Mouse (Mus musculus): ENCODE results near the gene Tmeff2. TPM values are rescaled to one million over a fixed set of nuclear protein-coding genes. Genes with fewer than 3 reads are reported as not detected.

Tmeff2 gene
- polyA plus RNA-seq, 1 experiment from 2014 or later: 87.2 TPM

DNA sequence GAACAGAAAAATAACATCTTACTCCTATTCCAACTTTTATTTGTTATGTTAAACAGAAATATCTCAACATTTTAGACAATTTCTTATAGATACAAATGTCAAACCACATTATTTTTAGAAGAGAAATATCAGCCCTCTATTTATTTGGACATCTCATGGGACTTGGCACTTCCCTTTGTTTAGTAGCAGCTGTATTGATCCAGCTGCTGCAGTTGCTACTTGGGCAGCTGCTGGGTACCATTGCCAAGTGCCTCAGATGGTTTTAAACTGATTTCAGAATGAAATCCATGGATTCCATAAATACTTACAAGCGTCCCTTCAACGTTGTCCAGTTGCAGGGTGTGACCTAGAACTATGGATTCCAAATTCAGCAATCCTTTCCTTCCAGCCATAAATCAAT, 70.4 kb downstream of the Tmeff2 start:
- 71% methylated on average over 2 of the region's 2 CpGs for WGBS
- H3K27me3 ChIP-seq (ENCODE audit: control insufficient read depth, insufficient read depth, low read depth, low read length): no peaks in the 10 kb centered on the region
- no peaks in the 10 kb centered on the region for H3K4me1 ChIP-seq (ENCODE audit: control insufficient read depth, insufficient read depth, low read length)
- ATAC-seq: no peak
- no peak overlapping the region for H3K9ac ChIP-seq (ENCODE audit: low read depth, low read length)
- no peaks in the 10 kb centered on the region for H3K9me3 ChIP-seq (replicated peaks; ENCODE audit: control insufficient read depth, low read length, poor library complexity, severe bottlenecking)
- H3K27ac ChIP-seq (ENCODE audit: low read length): no peak overlapping the region
- H3K36me3 ChIP-seq (ENCODE audit: control insufficient read depth, insufficient read depth, low read length): 0 out of 2 replicates have a peak, but pooled peaks cover 2% of the 10 kb centered on the region
- H3K4me2 ChIP-seq (ENCODE audit: low read length): no peak overlapping the region
- no peak overlapping the region for H3K4me3 ChIP-seq (ENCODE audit: low read depth, low read length)

DNA sequence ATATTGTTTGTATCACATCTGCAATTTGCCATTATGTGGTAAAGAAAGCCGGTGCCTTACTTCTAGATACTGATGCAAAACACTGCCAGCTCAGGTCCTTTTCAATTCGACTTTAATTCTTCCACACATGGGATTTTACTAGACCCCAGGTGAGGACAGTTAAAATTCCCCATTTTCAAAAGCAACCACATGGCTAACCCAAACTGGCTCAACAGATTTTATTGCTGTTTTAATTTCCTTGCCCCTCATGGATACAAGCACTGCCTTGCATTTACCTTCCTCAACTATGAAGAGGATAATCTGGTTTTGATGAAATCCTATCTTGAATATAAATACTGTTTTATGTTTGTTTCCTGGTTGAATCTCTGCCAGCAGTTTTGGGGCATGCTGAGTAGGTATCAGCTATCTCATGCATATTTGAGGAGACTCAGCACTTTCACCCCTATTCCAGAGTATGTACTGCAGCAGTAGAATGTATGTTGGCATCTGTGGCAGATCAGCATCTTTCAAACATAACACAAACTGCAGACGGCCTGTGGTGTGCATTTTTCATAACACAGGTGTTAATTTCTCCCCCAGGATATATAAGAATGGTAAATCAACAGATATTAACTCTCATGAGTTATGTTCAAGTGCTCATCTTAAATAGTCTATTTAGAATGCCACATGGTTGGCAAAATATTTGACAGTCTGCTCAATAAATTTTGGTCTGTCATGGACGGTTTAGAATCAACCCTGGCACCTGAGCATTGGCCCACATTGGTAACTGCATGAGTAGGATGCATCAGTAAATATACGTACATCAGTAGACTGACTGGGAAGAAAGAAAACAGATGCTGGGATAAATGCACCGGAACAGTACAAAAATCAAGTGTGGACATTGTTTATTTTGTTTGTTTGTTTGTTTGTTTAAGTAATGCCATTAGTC, 72.3 kb downstream of the Tmeff2 start:
- WGBS: 85% methylated on average over 6 of the region's 6 CpGs
- Histone ChIP-seq H3K9ac (ENCODE audit: low read depth, low read length) (no peak overlapping the region), H3K4me1 (ENCODE audit: control insufficient read depth, insufficient read depth, low read length) (no peaks in the 10 kb centered on the region), H3K4me3 (ENCODE audit: low read depth, low read length) (no peak overlapping the region), H3K27me3 (ENCODE audit: control insufficient read depth, insufficient read depth, low read depth, low read length) (no peaks in the 10 kb centered on the region), H3K36me3 (ENCODE audit: control insufficient read depth, insufficient read depth, low read length) (0 out of 2 replicates have a peak, but pooled peaks cover 2% of the 10 kb centered on the region), H3K4me2 (ENCODE audit: low read length) (no peak overlapping the region), H3K27ac (ENCODE audit: low read length) (no peak overlapping the region), H3K9me3 (replicated peaks; ENCODE audit: control insufficient read depth, low read length, poor library complexity, severe bottlenecking) (no peaks in the 10 kb centered on the region)
- no peak for ATAC-seq

DNA sequence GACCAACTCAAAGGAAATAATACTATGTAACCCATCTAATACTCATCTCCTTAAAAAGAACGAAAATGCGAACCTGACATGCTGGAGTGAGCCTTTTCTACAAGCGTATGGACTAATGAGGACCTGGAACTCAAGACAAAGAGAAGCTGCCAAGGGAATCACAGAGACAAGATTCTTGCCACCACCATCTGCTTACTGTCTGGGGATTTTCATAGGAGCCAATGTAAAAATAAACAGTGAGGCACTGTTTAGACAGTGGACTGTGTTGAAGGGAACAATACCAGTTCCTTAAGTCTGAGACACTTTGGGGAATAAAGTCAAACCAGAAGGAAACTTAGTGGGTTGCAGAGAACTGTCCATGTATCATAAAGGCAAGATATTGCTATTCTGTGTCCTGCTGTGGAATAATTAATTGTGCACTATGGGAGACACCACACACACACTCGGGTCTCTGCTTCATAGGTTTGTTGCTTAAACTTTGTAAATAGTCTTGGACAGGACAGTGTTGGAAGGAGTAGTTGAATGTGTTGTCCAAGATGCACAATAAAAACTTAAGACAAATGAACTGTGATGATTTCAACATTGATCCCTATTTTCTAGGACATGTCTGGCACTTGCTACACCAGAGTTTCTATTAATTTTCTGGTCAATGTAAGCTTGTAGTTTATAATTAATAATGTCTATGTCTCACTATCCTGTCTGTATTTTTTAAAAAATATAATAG, 79.1 kb downstream of the Tmeff2 start:
- no peaks in the 10 kb centered on the region for H3K27me3 ChIP-seq (ENCODE audit: control insufficient read depth, insufficient read depth, low read depth, low read length)
- WGBS: 76% methylated on average over 4 of the region's 4 CpGs
- H3K4me3 ChIP-seq (ENCODE audit: low read depth, low read length): no peak overlapping the region
- no peaks in the 10 kb centered on the region for H3K9me3 ChIP-seq (replicated peaks; ENCODE audit: control insufficient read depth, low read length, poor library complexity, severe bottlenecking)
- H3K36me3 ChIP-seq (ENCODE audit: control insufficient read depth, insufficient read depth, low read length): no peaks in the 10 kb centered on the region
- H3K4me1 ChIP-seq (ENCODE audit: control insufficient read depth, insufficient read depth, low read length): peaks cover 4% of the 10 kb centered on the region; the same call in 1 of the 2 replicates
- H3K27ac ChIP-seq (ENCODE audit: low read length): no peak overlapping the region
- no peak for ATAC-seq
- no peak overlapping the region for H3K9ac ChIP-seq (ENCODE audit: low read depth, low read length)
- no peak overlapping the region for H3K4me2 ChIP-seq (ENCODE audit: low read length)

DNA sequence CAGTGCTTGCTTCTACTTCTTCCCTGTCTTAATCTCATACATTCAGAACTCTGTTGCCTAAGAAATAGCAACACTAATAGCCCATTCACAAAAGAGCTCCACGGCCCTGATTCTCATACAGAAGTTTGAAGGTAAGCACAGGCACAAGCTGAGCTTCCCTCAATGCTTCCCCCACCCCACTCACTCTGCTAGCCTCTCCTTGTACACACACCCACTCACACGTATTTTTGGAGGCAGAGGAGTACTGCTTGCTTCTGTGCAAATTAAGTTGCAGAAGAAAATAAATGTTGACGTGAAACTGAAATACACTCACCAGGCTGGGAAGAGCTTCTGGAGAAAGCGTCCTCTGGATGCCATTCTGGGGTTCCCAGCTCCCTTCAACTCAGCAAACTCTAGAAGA, 80.1 kb downstream of the Tmeff2 start:
- Histone ChIP-seq H3K27me3 (ENCODE audit: control insufficient read depth, insufficient read depth, low read depth, low read length) (no peaks in the 10 kb centered on the region), H3K9ac (ENCODE audit: low read depth, low read length) (no peak overlapping the region), H3K36me3 (ENCODE audit: control insufficient read depth, insufficient read depth, low read length) (no peaks in the 10 kb centered on the region), H3K27ac (ENCODE audit: low read length) (no peak overlapping the region), H3K4me2 (ENCODE audit: low read length) (no peak overlapping the region), H3K9me3 (replicated peaks; ENCODE audit: control insufficient read depth, low read length, poor library complexity, severe bottlenecking) (no peaks in the 10 kb centered on the region), H3K4me1 (ENCODE audit: control insufficient read depth, insufficient read depth, low read length) (peaks cover 4% of the 10 kb centered on the region; the same call in 1 of the 2 replicates), H3K4me3 (ENCODE audit: low read depth, low read length) (no peak overlapping the region)
- WGBS: 65% methylated on average over 4 of the region's 4 CpGs
- ATAC-seq: no peak

DNA sequence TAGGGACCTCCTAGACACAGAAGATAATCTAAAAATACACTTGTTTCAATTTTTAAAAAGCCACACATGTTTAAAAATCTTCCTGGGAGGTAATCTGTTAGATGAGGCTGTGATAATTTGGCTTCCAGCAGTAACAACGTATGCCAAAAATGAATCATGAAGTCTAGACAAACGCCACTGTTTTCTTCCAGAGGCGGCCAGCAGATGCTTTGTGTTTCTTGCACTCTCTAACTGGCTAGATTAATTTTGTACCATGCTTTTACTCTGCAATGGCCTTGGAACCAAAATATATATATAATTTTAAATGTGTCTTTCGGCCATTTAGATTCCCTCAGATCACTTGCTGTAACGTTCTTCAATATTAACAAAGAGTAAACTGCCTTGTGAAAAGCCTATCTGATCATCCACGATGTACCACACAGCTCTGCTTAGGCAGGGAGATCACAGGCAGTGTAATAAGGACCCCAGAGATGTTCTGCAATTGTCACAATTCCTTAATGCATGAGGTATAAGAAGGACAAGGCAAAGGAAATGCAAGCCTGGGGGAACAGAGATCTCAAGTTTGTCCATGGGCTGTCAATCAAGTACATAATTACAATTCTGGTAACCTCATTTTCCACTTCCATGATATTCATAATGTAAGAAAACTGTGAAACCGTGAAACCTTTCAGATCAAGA, 80.8 kb downstream of the Tmeff2 start:
- peaks cover 4% of the 10 kb centered on the region; the same call in 1 of the 2 replicates for H3K4me1 ChIP-seq (ENCODE audit: control insufficient read depth, insufficient read depth, low read length)
- H3K27me3 ChIP-seq (ENCODE audit: control insufficient read depth, insufficient read depth, low read depth, low read length): no peaks in the 10 kb centered on the region
- 70% methylated on average over 7 of the region's 7 CpGs for WGBS
- no peaks in the 10 kb centered on the region for H3K9me3 ChIP-seq (replicated peaks; ENCODE audit: control insufficient read depth, low read length, poor library complexity, severe bottlenecking)
- no peaks in the 10 kb centered on the region for H3K36me3 ChIP-seq (ENCODE audit: control insufficient read depth, insufficient read depth, low read length)
- H3K27ac ChIP-seq (ENCODE audit: low read length): no peak overlapping the region; the same call in 1 of the 2 replicates
- no peak overlapping the region for H3K9ac ChIP-seq (ENCODE audit: low read depth, low read length)
- no peak for ATAC-seq
- H3K4me2 ChIP-seq (ENCODE audit: low read length): no peak overlapping the region
- H3K4me3 ChIP-seq (ENCODE audit: low read depth, low read length): no peak overlapping the region

DNA sequence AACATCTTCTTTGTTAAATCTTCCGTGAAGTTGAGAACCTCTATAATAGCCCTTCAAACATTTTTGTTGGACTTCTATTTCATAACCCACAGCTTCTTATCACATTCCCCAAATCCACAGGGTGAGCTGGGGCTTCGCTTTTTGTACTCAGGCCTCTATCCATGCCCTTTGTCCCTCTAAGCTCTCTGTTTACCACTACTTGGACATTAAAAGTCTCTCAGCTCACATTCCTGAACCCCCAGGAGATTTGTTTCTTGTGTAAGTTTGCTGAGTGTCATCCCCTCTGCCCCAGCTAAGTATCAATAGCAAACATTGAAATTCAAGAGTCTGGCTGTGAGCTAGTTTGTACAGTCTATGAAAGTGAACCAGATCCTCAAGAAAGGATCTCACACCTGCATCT, 90.2 kb downstream of the Tmeff2 start:
- ATAC-seq: no peak

DNA sequence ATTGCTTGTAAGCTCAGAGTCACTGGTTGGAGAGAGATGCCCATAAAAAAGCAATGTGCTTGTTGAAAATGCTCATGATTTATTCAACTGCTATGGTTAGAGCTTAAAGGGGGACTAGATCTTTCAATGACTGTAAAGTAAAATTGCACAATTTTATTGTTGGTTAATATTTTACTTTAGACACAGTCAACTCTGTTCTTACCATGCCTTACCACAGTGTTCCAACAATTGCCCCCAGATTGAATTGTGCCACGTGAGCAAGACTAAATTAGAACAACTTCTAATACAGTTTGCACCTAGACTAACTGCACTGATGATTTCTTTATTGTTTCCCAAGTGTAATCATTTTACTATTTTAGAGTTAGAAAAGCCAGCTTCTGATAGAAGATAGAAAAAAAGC, 94.1 kb downstream of the Tmeff2 start:
- Histone ChIP-seq H3K9ac (ENCODE audit: low read depth, low read length) (no peak overlapping the region), H3K9me3 (replicated peaks; ENCODE audit: control insufficient read depth, low read length, poor library complexity, severe bottlenecking) (no peaks in the 10 kb centered on the region), H3K36me3 (ENCODE audit: control insufficient read depth, insufficient read depth, low read length) (no peaks in the 10 kb centered on the region), H3K27ac (ENCODE audit: low read length) (no peak overlapping the region), H3K4me2 (ENCODE audit: low read length) (no peak overlapping the region), H3K4me1 (ENCODE audit: control insufficient read depth, insufficient read depth, low read length) (no peaks in the 10 kb centered on the region), H3K27me3 (ENCODE audit: control insufficient read depth, insufficient read depth, low read depth, low read length) (no peaks in the 10 kb centered on the region), H3K4me3 (ENCODE audit: low read depth, low read length) (no peak overlapping the region)
- no peak for ATAC-seq
- 90% methylated on average over 1 of the region's 1 CpGs for WGBS

More for the DNA sequence above, 90.2 kb downstream of the Tmeff2 start:
- Histone ChIP-seq H3K27ac (ENCODE audit: low read length) (no peak overlapping the region), H3K4me3 (ENCODE audit: low read depth, low read length) (no peak overlapping the region), H3K9ac (ENCODE audit: low read depth, low read length) (no peak overlapping the region), H3K4me2 (ENCODE audit: low read length) (no peak overlapping the region), H3K36me3 (ENCODE audit: control insufficient read depth, insufficient read depth, low read length) (no peaks in the 10 kb centered on the region), H3K4me1 (ENCODE audit: control insufficient read depth, insufficient read depth, low read length) (no peaks in the 10 kb centered on the region), H3K27me3 (ENCODE audit: control insufficient read depth, insufficient read depth, low read depth, low read length) (no peaks in the 10 kb centered on the region), H3K9me3 (replicated peaks; ENCODE audit: control insufficient read depth, low read length, poor library complexity, severe bottlenecking) (no peaks in the 10 kb centered on the region)
- 54% methylated on average over 2 of the region's 2 CpGs for WGBS

GRCm38 (mm10) chr1:50999793-51000192, 99.3 kb downstream of the Tmeff2 start:
- no peak overlapping the region for H3K27ac ChIP-seq (ENCODE audit: low read length)
- no peak for ATAC-seq

More at GRCm38 (mm10) chr1:50999793-51000192, 99.3 kb downstream of the Tmeff2 start:
- no peaks in the 10 kb centered on the region for H3K9me3 ChIP-seq (replicated peaks; ENCODE audit: control insufficient read depth, low read length, poor library complexity, severe bottlenecking)
- 85% methylated on average over 3 of the region's 3 CpGs for WGBS
- H3K4me1 ChIP-seq (ENCODE audit: control insufficient read depth, insufficient read depth, low read length): no peaks in the 10 kb centered on the region
- no peak overlapping the region for H3K4me3 ChIP-seq (ENCODE audit: low read depth, low read length)
- H3K4me2 ChIP-seq (ENCODE audit: low read length): no peak overlapping the region
- no peaks in the 10 kb centered on the region for H3K36me3 ChIP-seq (ENCODE audit: control insufficient read depth, insufficient read depth, low read length)
- no peak overlapping the region for H3K9ac ChIP-seq (ENCODE audit: low read depth, low read length)
- H3K27me3 ChIP-seq (ENCODE audit: control insufficient read depth, insufficient read depth, low read depth, low read length): no peaks in the 10 kb centered on the region

Data from midbrain, embryonic 16.5 days (tissue).